Mouse (Mus musculus): ENCODE results near the gene Tprgl. TPM values are rescaled to one million over a fixed set of nuclear protein-coding genes. Genes with fewer than 3 reads are reported as not detected.

Tprgl gene
- polyA plus RNA-seq, 1 experiment = 272 TPM

GRCm38 (mm10) chr4:154198377-154198961 is 38.0 kb upstream of the Tprgl start:
- WGBS = 73% methylated on average over 7 of the region's 7 CpGs
- TF ChIP-seq CTCF (IDR thresholded peaks at IDR 0.05; ENCODE audit: borderline replicate concordance, insufficient read depth, low read depth, low read length) = no peak
- TF ChIP-seq POLR2A (IDR thresholded peaks at IDR 0.05; ENCODE audit: borderline replicate concordance, insufficient read depth, low read length) = no peak
- Histone ChIP-seq H3K4me1 (ENCODE audit: control insufficient read depth, insufficient read depth, low read length) (peaks cover 10% of the 10 kb centered on the region), H3K27ac (ENCODE audit: insufficient read depth, low read length) (no peak overlapping the region), H3K27me3 (ENCODE audit: control insufficient read depth, insufficient read depth, low read length) (no peaks in the 10 kb centered on the region), H3K4me3 (replicated peaks; ENCODE audit: insufficient read depth, low read depth, low read length) (no peak overlapping the region)
- no peak for DNase-seq

GRCm38 (mm10) chr4:154197961-154198360 is 37.5 kb upstream of the Tprgl start:
- H3K27ac ChIP-seq (ENCODE audit: insufficient read depth, low read length) = no peak overlapping the region
- peaks cover 5% of the 10 kb centered on the region; the same call in 1 of the 2 replicates for H3K4me1 ChIP-seq (ENCODE audit: control insufficient read depth, insufficient read depth, low read length)
- H3K4me3 ChIP-seq (replicated peaks; ENCODE audit: insufficient read depth, low read depth, low read length) = no peak overlapping the region
- H3K27me3 ChIP-seq (ENCODE audit: control insufficient read depth, insufficient read depth, low read length) = no peaks in the 10 kb centered on the region
- TF ChIP-seq POLR2A (IDR thresholded peaks at IDR 0.05; ENCODE audit: borderline replicate concordance, insufficient read depth, low read length) = no peak
- no peak for TF ChIP-seq CTCF (IDR thresholded peaks at IDR 0.05; ENCODE audit: borderline replicate concordance, insufficient read depth, low read depth, low read length)
- DNase-seq = no peak
- 84% methylated on average over 6 of the region's 6 CpGs for WGBS

GRCm38 (mm10) chr4:154188948-154189347 is 28.5 kb upstream of the Tprgl start:
- Histone ChIP-seq H3K27ac (ENCODE audit: insufficient read depth, low read length) (no peak overlapping the region), H3K4me3 (replicated peaks; ENCODE audit: insufficient read depth, low read depth, low read length) (no peak overlapping the region), H3K27me3 (ENCODE audit: control insufficient read depth, insufficient read depth, low read length) (no peaks in the 10 kb centered on the region), H3K4me1 (ENCODE audit: control insufficient read depth, insufficient read depth, low read length) (0 out of 2 replicates have a peak, but pooled peaks cover under 1% of the 10 kb centered on the region)
- DNase-seq = no peak
- WGBS = 78% methylated on average over 8 of the region's 8 CpGs
- TF ChIP-seq POLR2A (IDR thresholded peaks at IDR 0.05; ENCODE audit: borderline replicate concordance, insufficient read depth, low read length) = no peak
- TF ChIP-seq CTCF (IDR thresholded peaks at IDR 0.05; ENCODE audit: borderline replicate concordance, insufficient read depth, low read depth, low read length) = no peak

- TF ChIP-seq POLR2A (IDR thresholded peaks at IDR 0.05; ENCODE audit: borderline replicate concordance, insufficient read depth, low read length) (no peak), CTCF (IDR thresholded peaks at IDR 0.05; ENCODE audit: borderline replicate concordance, insufficient read depth, low read depth, low read length) (no peak)
- 92% methylated on average over 11 of the region's 11 CpGs for WGBS
- no peak for DNase-seq
- Histone ChIP-seq H3K4me1 (ENCODE audit: control insufficient read depth, insufficient read depth, low read length) (0 out of 2 replicates have a peak, but pooled peaks cover 5% of the 10 kb centered on the region), H3K27me3 (ENCODE audit: control insufficient read depth, insufficient read depth, low read length) (no peaks in the 10 kb centered on the region), H3K4me3 (replicated peaks; ENCODE audit: insufficient read depth, low read depth, low read length) (no peak overlapping the region), H3K27ac (ENCODE audit: insufficient read depth, low read length) (no peak overlapping the region)
These were observed 25.6 kb upstream of the Tprgl start for GRCm38 (mm10) chr4:154186002-154186537.

GRCm38 (mm10) chr4:154185001-154185400 is 24.5 kb upstream of the Tprgl start:
- Histone ChIP-seq H3K4me1 (ENCODE audit: control insufficient read depth, insufficient read depth, low read length) (0 out of 2 replicates have a peak, but pooled peaks cover 5% of the 10 kb centered on the region), H3K27ac (ENCODE audit: insufficient read depth, low read length) (no peak overlapping the region), H3K4me3 (replicated peaks; ENCODE audit: insufficient read depth, low read depth, low read length) (no peak overlapping the region), H3K27me3 (ENCODE audit: control insufficient read depth, insufficient read depth, low read length) (no peaks in the 10 kb centered on the region)
- DNase-seq = no peak
- TF ChIP-seq POLR2A (IDR thresholded peaks at IDR 0.05; ENCODE audit: borderline replicate concordance, insufficient read depth, low read length) (no peak), CTCF (IDR thresholded peaks at IDR 0.05; ENCODE audit: borderline replicate concordance, insufficient read depth, low read depth, low read length) (no peak)
- 73% methylated on average over 5 of the region's 5 CpGs for WGBS

GRCm38 (mm10) chr4:154183566-154183965 is 23.1 kb upstream of the Tprgl start:
- H3K4me3 ChIP-seq (replicated peaks; ENCODE audit: insufficient read depth, low read depth, low read length) = no peak overlapping the region
- TF ChIP-seq POLR2A (IDR thresholded peaks at IDR 0.05; ENCODE audit: borderline replicate concordance, insufficient read depth, low read length) = no peak
- TF ChIP-seq CTCF (IDR thresholded peaks at IDR 0.05; ENCODE audit: borderline replicate concordance, insufficient read depth, low read depth, low read length) = no peak
- DNase-seq = no peak
- no peak overlapping the region for H3K27ac ChIP-seq (ENCODE audit: insufficient read depth, low read length)
- WGBS = 48% methylated on average over 5 of the region's 5 CpGs
- no peaks in the 10 kb centered on the region for H3K27me3 ChIP-seq (ENCODE audit: control insufficient read depth, insufficient read depth, low read length)
- 0 out of 2 replicates have a peak, but pooled peaks cover 5% of the 10 kb centered on the region for H3K4me1 ChIP-seq (ENCODE audit: control insufficient read depth, insufficient read depth, low read length)

- Histone ChIP-seq H3K27ac (ENCODE audit: insufficient read depth, low read length) (no peak overlapping the region), H3K4me1 (ENCODE audit: control insufficient read depth, insufficient read depth, low read length) (0 out of 2 replicates have a peak, but pooled peaks cover 5% of the 10 kb centered on the region), H3K27me3 (ENCODE audit: control insufficient read depth, insufficient read depth, low read length) (no peaks in the 10 kb centered on the region), H3K4me3 (replicated peaks; ENCODE audit: insufficient read depth, low read depth, low read length) (no peak overlapping the region)
- DNase-seq = no peak
- TF ChIP-seq CTCF (IDR thresholded peaks at IDR 0.05; ENCODE audit: borderline replicate concordance, insufficient read depth, low read depth, low read length) (no peak), POLR2A (IDR thresholded peaks at IDR 0.05; ENCODE audit: borderline replicate concordance, insufficient read depth, low read length) (no peak)
- 92% methylated on average over 7 of the region's 7 CpGs for WGBS
These were observed 20.5 kb upstream of the Tprgl start for GRCm38 (mm10) chr4:154181001-154181400.

- Histone ChIP-seq H3K4me3 (replicated peaks; ENCODE audit: insufficient read depth, low read depth, low read length) (no peak overlapping the region), H3K4me1 (ENCODE audit: control insufficient read depth, insufficient read depth, low read length) (peaks cover 4% of the 10 kb centered on the region), H3K27me3 (ENCODE audit: control insufficient read depth, insufficient read depth, low read length) (no peaks in the 10 kb centered on the region), H3K27ac (ENCODE audit: insufficient read depth, low read length) (no peak overlapping the region)
- no peak for DNase-seq
- 74% methylated on average over 8 of the region's 8 CpGs for WGBS
- TF ChIP-seq CTCF (IDR thresholded peaks at IDR 0.05; ENCODE audit: borderline replicate concordance, insufficient read depth, low read depth, low read length) (no peak), POLR2A (IDR thresholded peaks at IDR 0.05; ENCODE audit: borderline replicate concordance, insufficient read depth, low read length) (no peak)
These were observed 16.8 kb upstream of the Tprgl start for GRCm38 (mm10) chr4:154177257-154177656.
